Mouse (Mus musculus) forebrain, embryonic 12.5 days (tissue): ENCODE results near the gene Flnb. TPM values are rescaled to one million over a fixed set of nuclear protein-coding genes. Genes with fewer than 3 reads are reported as not detected.

Experiments
- ATAC-seq: fragments of 200-750 bp; cut with Nextera tagmentation; 2 replicates; pipeline ENCODE4 v1.8.0; 2017; ENCODE audit warnings: moderate TSS enrichment; ENCODE audit not compliant: low FRiP score
- H3K27ac ChIP-seq: fragments of 300-500 bp; sonication (generic); 2 replicates; pipeline ENCODE4 v1.5.1; 2016; ENCODE audit warnings: mild to moderate bottlenecking
- H3K27me3 ChIP-seq: fragments of 300-500 bp; sonication (generic); 2 replicates; pipeline ENCODE4 v1.6.1; 2016; ENCODE audit warnings: mild to moderate bottlenecking
- H3K36me3 ChIP-seq: fragments of 300-500 bp; sonication (generic); replicated peaks from 2 replicates; pipeline ENCODE4 v1.6.1; 2016; ENCODE audit warnings: mild to moderate bottlenecking
- H3K4me1 ChIP-seq: fragments of 300-500 bp; sonication (generic); 2 replicates; pipeline ENCODE4 v1.6.1; 2016
- H3K4me2 ChIP-seq: fragments of 300-500 bp; sonication (generic); 2 replicates; pipeline ENCODE4 v1.6.1; 2016; ENCODE audit warnings: mild to moderate bottlenecking, moderate library complexity
- H3K4me3 ChIP-seq: fragments of 300-500 bp; sonication (generic); replicated peaks from 2 replicates; pipeline ENCODE4 v1.5.1; 2016; ENCODE audit warnings: mild to moderate bottlenecking
- H3K9ac ChIP-seq: fragments of 300-500 bp; sonication (generic); 2 replicates; pipeline ENCODE4 v1.6.1; 2016; ENCODE audit warnings: mild to moderate bottlenecking
- H3K9me3 ChIP-seq: fragments of 300-500 bp; sonication (generic); 2 replicates; pipeline ENCODE4 v1.6.1; 2016
- WGBS: fragments of 180-500 bp; shearing (Covaris S2); methylation state at CpG from one replicate; pipeline ENCODE4 v1.1.7; 2016; 5-methylcytosine and 5-hydroxymethylcytosine counted together
- polyA plus RNA-seq: library from polyadenylated mRNA; unstranded; fragments of >200 nt; fragmentation: Nextera tagmentation; extraction: Ambion mirVana; gene quantifications from 2 replicates; pipeline ENCODE4 v1.2.1, GENCODE M21; 2016

Gene Flnb
- polyA plus RNA-seq, 1 experiment from 2014 or later = 21.3 TPM

DNA sequence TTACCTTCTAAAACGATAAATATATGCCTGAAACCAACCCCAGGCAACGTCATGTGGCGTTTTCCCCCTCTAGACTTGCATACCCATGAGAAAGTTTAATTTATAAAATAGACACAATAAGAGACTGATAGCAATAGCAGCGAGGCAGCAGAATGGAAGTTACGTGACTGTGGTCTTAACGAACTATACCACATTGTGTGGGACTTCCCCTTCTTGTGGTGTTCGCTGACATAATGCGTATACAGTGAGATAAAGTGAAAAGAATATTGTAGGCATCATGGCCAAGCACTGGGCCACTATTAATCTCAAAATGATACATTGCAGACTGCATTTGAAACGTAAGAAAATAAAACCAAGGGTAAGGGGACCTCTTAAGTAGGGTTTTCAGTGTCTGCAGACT, 72.1 kb downstream of the Flnb start:
- no peak overlapping the region for H3K4me3 ChIP-seq
- peaks cover 63% of the 10 kb centered on the region for H3K36me3 ChIP-seq
- H3K4me1 ChIP-seq = peaks cover 27% of the 10 kb centered on the region
- peak; percentile 59; the same call in 1 of the 2 replicates for ATAC-seq
- H3K27ac ChIP-seq = peak overlapping the region; percentile 83
- no peaks in the 10 kb centered on the region for H3K9me3 ChIP-seq
- no peak overlapping the region for H3K9ac ChIP-seq
- peak overlapping the region; percentile 10; the same call in 1 of the 2 replicates for H3K4me2 ChIP-seq
- 46% methylated on average over 9 of the region's 9 CpGs for WGBS
- H3K27me3 ChIP-seq = no peaks in the 10 kb centered on the region

DNA sequence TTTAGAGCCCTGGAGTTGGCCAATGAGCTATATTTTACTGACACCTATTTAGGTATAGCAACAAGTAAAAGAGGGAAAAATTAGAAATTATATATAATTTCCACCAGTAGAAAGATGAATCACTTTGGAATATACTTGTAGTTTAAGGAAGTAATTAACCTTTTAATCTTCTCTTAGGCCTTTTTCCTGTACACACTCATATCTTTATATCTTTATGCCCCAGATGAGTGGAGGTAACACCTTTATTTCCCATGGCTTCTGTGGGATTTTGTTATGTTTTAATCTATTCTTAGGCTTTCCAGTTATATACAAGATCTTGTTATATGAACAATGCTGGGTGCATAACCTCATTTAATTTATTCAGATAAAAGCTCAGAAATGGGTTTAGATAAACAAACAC, 73.6 kb downstream of the Flnb start:
- no peak overlapping the region for H3K27ac ChIP-seq
- H3K4me3 ChIP-seq = no peak overlapping the region
- no peaks in the 10 kb centered on the region for H3K27me3 ChIP-seq
- H3K9ac ChIP-seq = no peak overlapping the region
- H3K9me3 ChIP-seq = no peaks in the 10 kb centered on the region
- no peak overlapping the region for H3K4me2 ChIP-seq
- H3K4me1 ChIP-seq = peaks cover 27% of the 10 kb centered on the region
- peaks cover 57% of the 10 kb centered on the region for H3K36me3 ChIP-seq
- no peak for ATAC-seq

DNA sequence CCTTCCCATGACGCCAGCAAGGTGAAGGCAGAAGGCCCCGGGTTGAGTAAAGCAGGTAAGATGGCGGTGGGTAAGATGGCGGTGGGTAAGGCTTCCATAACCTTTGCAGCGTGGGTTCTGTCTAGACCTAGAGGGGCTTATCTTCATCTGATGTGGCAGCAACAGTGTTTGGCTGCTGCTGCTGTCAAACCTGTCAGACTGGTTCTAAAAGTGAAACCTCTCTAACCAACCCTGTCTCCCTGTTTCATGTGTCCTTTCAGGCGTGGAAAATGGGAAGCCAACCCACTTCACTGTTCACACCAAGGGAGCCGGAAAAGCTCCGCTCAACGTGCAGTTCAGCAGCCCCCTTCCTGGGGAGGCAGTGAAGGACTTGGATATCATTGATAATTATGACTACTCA, 78.4 kb downstream of the Flnb start:
- WGBS = 91% methylated on average over 9 of the region's 9 CpGs
- Histone ChIP-seq H3K4me3 (no peak overlapping the region), H3K27ac (no peak overlapping the region), H3K9me3 (no peaks in the 10 kb centered on the region), H3K4me1 (no peaks in the 10 kb centered on the region), H3K27me3 (no peaks in the 10 kb centered on the region), H3K9ac (no peak overlapping the region), H3K4me2 (no peak overlapping the region), H3K36me3 (peaks cover 62% of the 10 kb centered on the region)
- ATAC-seq = no peak

DNA sequence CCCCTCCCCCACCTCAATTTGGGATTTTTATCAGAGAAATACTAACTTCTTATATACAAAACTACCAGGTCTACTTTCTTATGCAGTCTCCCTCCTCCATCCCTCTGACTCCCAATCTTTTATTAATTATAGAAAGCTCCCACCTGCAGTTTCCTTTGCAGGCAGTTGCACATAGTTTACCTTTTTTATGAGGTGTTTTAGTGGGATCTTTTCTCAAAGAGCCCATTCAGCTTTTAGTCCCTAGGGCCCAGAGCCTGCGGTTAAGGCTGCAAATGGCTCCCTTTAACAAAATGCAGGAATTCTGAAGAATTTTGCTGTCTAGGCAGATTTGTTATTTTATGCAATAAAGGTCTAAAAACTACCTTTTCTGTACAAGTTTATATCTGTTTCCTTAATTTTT, 78.9 kb downstream of the Flnb start:
- H3K4me1 ChIP-seq = no peaks in the 10 kb centered on the region
- 93% methylated on average over 1 of the region's 1 CpGs for whole genome bisulfite sequencing
- H3K9ac ChIP-seq = no peak overlapping the region
- H3K27me3 ChIP-seq = no peaks in the 10 kb centered on the region
- H3K4me3 ChIP-seq = no peak overlapping the region
- no peak overlapping the region for H3K27ac ChIP-seq
- ATAC-seq = no peak
- H3K9me3 ChIP-seq = no peaks in the 10 kb centered on the region
- peaks cover 59% of the 10 kb centered on the region for H3K36me3 ChIP-seq
- no peak overlapping the region for H3K4me2 ChIP-seq

DNA sequence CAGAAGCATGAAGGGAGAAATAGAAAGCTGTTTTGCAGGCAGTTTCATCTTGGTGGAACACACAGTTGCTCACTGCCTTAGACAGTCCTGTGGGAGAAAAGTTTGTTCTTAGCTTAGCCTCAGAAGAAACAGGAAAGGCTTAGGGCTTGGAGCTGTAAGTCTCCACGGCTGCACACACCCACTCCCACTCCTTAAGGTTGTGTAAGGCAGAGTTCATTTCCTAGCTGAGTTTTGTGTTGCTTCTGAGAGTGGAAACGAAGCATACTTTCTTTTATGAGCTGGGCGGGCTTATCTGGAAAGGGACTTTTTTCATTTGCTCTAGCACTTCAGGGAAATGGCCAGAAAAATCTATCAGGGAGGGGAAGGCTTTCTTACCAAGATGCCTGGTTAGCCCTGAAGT, 82.2 kb downstream of the Flnb start:
- Histone ChIP-seq H3K36me3 (peaks cover 37% of the 10 kb centered on the region), H3K27me3 (no peaks in the 10 kb centered on the region), H3K27ac (no peak overlapping the region), H3K4me2 (no peak overlapping the region), H3K4me1 (no peaks in the 10 kb centered on the region), H3K9ac (no peak overlapping the region), H3K4me3 (no peak overlapping the region), H3K9me3 (no peaks in the 10 kb centered on the region)
- 81% methylated on average over 3 of the region's 3 CpGs for WGBS
- ATAC-seq = no peak

DNA sequence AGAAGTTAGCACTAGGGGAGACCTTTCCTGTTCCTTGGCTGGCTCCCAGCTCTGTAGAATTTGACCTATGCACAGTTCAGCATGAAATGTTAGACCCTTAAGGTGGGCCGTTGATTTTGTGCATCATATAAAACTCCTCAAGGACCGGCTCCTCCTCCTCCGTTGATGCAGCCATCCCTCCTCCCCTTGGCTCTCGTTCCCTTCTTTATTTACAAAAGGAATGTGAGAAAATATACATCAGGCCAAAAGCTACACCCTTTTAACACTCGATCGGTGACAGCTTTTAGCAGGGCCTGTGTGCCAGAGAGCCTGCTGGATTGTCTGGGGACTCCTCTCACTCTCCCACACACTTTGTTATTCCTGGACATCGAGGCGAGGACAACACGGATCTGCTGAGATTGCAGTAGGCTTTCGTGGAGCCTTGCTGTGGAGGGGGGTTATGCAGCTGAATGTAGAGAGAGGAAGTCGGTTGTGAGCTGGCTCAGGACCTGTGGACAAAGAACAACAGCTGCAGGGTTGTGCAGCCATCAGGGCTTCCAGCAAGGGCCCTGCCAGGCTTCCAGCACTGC, 82.8 kb downstream of the Flnb start:
- H3K27ac ChIP-seq = 0 out of 2 replicates have a peak overlapping the region, but pooled peaks have one; percentile 31
- H3K4me2 ChIP-seq = no peak overlapping the region
- H3K4me1 ChIP-seq = no peaks in the 10 kb centered on the region
- ATAC-seq = no peak
- no peak overlapping the region for H3K4me3 ChIP-seq
- WGBS = 78% methylated on average over 11 of the region's 11 CpGs
- peaks cover 40% of the 10 kb centered on the region for H3K36me3 ChIP-seq
- no peaks in the 10 kb centered on the region for H3K27me3 ChIP-seq
- H3K9ac ChIP-seq = no peak overlapping the region
- H3K9me3 ChIP-seq = no peaks in the 10 kb centered on the region

DNA sequence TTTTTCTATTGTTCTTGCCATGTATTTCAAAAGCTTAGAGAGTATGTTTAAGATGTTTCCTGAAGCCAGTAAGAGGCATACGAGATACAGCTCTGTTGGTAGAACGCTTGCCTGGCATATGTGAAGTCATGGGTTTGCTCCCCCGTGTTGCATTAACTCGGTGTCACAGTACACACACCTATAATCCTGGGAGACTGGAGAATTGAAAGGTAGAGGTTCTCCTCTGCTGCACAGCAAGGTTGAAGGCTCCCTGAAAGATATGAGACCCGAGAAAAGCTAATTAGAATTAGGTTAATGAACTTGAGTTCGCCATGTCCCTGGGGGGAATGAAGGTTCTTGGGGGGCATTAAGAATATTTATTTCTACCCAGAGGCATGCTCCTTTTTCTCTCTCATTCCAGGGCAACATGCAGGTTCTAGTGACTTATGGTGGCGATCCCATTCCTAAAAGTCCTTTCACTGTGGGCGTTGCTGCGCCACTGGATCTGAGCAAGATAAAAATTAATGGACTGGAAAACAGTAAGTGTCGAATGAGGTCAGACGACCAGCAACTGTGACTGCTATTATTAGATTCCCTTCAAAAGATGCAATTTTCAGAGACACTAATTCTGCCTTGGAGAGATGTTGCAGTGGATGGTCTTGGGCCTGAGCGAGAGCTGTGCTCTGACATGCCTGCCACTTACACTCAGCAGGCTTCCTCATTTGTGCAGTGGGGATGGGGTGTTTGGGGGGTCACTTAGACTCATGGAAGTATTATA, 83.9 kb downstream of the Flnb start:
- Histone ChIP-seq H3K4me1 (no peaks in the 10 kb centered on the region), H3K27ac (0 out of 2 replicates have a peak overlapping the region, but pooled peaks have one; percentile 8), H3K36me3 (peaks cover 40% of the 10 kb centered on the region), H3K27me3 (no peaks in the 10 kb centered on the region), H3K4me2 (no peak overlapping the region), H3K9ac (no peak overlapping the region), H3K9me3 (no peaks in the 10 kb centered on the region), H3K4me3 (no peak overlapping the region)
- 0 out of 2 replicates have a peak, but pooled peaks have one; percentile 27 for ATAC-seq
- 83% methylated on average over 12 of the region's 12 CpGs for WGBS

DNA sequence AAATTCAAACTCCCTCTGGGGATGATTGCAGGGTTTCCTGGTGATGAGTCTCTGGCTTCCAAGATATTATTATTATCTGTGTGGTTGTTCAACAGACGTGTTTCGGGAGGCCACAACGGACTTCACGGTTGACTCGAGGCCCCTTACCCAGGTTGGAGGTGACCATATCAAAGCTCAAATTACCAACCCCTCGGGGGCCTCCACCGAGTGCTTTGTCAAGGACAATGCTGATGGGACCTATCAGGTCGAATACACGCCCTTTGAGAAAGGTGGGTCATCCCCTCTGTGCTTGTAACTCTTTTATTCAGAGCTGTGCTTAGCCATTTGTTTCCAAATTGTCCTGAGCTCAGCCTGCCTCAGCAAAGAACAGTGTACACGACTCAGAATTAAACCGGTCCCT, 89.3 kb downstream of the Flnb start:
- Histone ChIP-seq H3K4me2 (no peak overlapping the region), H3K27me3 (no peaks in the 10 kb centered on the region), H3K9me3 (no peaks in the 10 kb centered on the region), H3K4me1 (no peaks in the 10 kb centered on the region), H3K4me3 (no peak overlapping the region), H3K9ac (no peak overlapping the region), H3K36me3 (peaks cover 62% of the 10 kb centered on the region), H3K27ac (no peak overlapping the region)
- 89% methylated on average over 11 of the region's 11 CpGs for WGBS
- no peak for ATAC-seq

DNA sequence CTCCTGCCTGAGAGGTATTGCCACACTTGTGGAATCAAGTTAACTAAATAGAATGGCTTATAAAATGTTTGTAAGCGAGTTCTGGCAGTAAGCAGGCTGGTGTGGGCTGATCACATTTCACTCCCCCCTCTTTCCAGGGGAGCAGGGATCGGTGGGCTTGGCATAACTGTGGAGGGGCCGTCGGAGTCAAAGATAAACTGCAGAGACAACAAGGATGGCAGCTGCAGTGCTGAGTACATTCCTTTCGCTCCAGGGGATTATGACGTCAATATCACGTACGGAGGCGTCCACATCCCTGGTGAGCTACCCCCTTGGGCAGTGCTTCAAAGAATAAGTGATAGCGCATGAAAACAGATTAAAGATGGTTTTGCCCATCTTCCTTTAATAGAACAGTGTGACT, 91.7 kb downstream of the Flnb start:
- Histone ChIP-seq H3K4me2 (no peak overlapping the region), H3K27ac (no peak overlapping the region), H3K27me3 (no peaks in the 10 kb centered on the region), H3K4me1 (no peaks in the 10 kb centered on the region), H3K9ac (no peak overlapping the region), H3K4me3 (no peak overlapping the region), H3K9me3 (no peaks in the 10 kb centered on the region), H3K36me3 (peaks cover 78% of the 10 kb centered on the region)
- ATAC-seq = no peak
- WGBS = 85% methylated on average over 10 of the region's 10 CpGs

DNA sequence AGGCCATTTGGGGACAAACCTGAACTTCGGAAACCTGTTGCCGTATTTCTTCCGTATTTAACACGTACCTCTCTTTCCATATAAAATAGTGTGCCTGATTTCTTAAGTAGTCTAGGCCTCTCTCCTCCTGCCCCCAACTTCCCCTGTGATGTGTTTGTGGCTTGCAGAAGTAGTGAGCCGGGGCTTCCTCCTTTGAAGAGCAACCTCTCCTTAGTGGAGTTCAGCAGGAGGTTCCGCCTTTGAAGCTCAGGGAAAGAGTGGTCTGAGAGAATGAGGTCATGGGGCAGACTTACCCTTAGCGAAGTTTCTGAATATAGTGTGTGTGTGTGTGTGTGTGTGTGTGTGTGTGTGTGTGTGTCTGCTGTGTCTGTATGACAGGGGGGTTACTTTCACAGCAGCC, 96.1 kb downstream of the Flnb start:
- H3K36me3 ChIP-seq = peaks cover 81% of the 10 kb centered on the region
- H3K27me3 ChIP-seq = no peaks in the 10 kb centered on the region
- H3K4me1 ChIP-seq = no peaks in the 10 kb centered on the region
- no peak overlapping the region for H3K4me3 ChIP-seq
- H3K4me2 ChIP-seq = no peak overlapping the region
- no peaks in the 10 kb centered on the region for H3K9me3 ChIP-seq
- 74% methylated on average over 7 of the region's 7 CpGs for WGBS
- no peak overlapping the region for H3K9ac ChIP-seq
- ATAC-seq = no peak
- no peak overlapping the region for H3K27ac ChIP-seq

DNA sequence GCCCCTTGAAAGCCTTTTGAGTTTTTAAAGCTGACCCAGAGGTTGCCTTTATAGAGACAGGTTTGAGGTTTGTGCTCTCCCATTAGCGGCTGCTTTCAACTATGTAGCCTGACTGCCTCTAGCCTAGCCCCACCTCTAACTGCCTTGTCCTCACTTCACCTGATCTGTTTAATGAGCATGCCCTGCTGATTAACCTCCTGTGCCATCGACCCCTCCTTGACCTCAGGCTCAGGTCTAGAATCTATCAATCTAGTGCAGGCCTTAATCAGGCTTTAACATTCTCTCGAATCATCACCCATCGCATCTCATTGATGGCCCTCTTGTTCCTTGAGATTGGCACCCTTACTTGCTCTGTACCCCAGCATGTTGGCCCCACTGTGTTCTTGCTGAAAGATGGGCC, 96.7 kb downstream of the Flnb start:
- Histone ChIP-seq H3K9me3 (no peaks in the 10 kb centered on the region), H3K4me1 (no peaks in the 10 kb centered on the region), H3K4me3 (no peak overlapping the region), H3K9ac (no peak overlapping the region), H3K36me3 (peaks cover 83% of the 10 kb centered on the region), H3K27ac (no peak overlapping the region), H3K4me2 (no peak overlapping the region), H3K27me3 (no peaks in the 10 kb centered on the region)
- ATAC-seq = no peak
- WGBS = 71% methylated on average over 4 of the region's 4 CpGs

DNA sequence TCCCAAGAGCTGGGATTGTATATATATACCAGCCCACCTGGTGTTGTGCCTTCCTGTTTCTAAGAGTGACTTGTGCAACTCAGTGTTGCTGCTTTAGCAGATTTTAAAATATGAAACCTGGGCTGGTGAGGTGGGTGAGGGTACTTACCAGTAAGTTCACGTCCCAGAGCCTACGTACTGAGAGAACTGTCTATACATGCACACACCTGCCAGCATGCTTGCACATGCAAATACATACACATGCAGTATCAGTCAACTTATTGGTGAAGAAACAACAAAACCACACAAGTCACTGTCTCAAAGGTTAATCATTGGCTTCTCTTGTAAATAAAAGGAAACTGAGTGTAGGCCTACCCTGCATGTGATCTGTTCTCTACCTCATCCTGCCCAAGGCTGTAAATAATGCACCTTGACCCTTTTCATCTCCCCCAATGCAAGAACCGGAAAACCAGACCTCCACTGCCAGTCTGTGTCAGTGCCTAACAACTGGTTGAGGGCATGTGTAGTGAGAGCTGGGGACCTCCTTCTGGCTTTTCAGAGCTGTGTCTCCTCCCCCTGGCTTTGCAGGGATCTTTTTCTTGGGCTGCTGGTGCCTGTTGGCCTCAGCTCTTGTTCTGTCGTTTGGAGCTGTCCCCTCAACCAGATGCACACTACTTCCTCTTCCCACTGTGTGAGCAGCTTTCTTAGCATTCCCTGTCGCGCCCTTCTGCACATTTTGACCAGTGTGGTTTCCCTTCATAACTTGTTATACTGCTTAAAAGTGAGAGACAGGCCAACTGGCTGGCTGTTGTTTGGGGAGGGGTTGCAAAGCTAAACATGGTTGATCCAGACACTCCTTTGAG, 100.6 kb downstream of the Flnb start:
- H3K36me3 ChIP-seq = peaks cover 90% of the 10 kb centered on the region
- H3K9me3 ChIP-seq = no peaks in the 10 kb centered on the region
- 90% methylated on average over 6 of the region's 6 CpGs for WGBS
- H3K4me3 ChIP-seq = no peak overlapping the region
- H3K27me3 ChIP-seq = no peaks in the 10 kb centered on the region
- no peak overlapping the region for H3K4me2 ChIP-seq
- H3K27ac ChIP-seq = no peak overlapping the region
- ATAC-seq = no peak
- no peak overlapping the region for H3K9ac ChIP-seq
- no peaks in the 10 kb centered on the region for H3K4me1 ChIP-seq
